Mouse (Mus musculus): ENCODE measurements around the gene Tbr1. TPM values are rescaled to one million over a fixed set of nuclear protein-coding genes. Genes with fewer than 3 reads are reported as not detected.
A peak's percentile ranks its signal among the peaks of the same experiment; 100 is the strongest.

The Tbr1 gene
- polyA plus RNA-seq, 1 experiment from 2014 or later = 0.04 TPM

DNA sequence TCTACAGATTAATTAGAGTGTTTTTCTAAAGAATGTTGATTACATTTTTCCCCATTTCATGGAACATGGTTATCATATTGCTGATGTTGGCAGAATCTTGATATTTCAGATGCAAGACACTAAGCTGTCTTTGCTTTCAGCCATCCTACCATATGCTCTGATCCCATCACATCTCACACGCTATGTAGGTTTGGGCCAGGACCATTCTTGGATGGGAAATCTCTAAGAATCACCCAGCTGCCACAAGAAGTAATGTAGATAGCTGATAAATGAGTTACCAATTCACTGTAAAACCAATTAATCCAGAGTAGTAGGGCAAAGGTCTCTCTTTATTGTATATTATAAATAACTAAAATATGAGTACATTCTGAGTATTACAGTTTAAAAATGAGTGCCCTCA, 4.7 kb upstream of the Tbr1 start:
- no peak overlapping the region for H3K4me3 ChIP-seq (ENCODE audit: low read depth, low read length)
- H3K4me2 ChIP-seq (ENCODE audit: low read length) = no peak overlapping the region
- no peak for ATAC-seq (replicated peaks; ENCODE audit: low FRiP score, low TSS enrichment, low read depth)
- H3K27ac ChIP-seq (ENCODE audit: low read depth) = no peak overlapping the region
- WGBS = 91% methylated on average over 1 of the region's 1 CpGs
- 0 out of 2 replicates have a peak, but pooled peaks cover 2% of the 10 kb centered on the region for H3K4me1 ChIP-seq (replicated peaks; ENCODE audit: control insufficient read depth, insufficient read depth, low read length)
- no peak for DNase-seq (ENCODE audit: low spot score)
- peaks cover 20% of the 10 kb centered on the region for H3K27me3 ChIP-seq (replicated peaks; ENCODE audit: control insufficient read depth, insufficient read depth, low read length)
- H3K36me3 ChIP-seq (ENCODE audit: control insufficient read depth, insufficient read depth, low read length) = peaks cover 11% of the 10 kb centered on the region; the same call in 1 of the 2 replicates
- no peaks in the 10 kb centered on the region for H3K9me3 ChIP-seq (ENCODE audit: control insufficient read depth, low read length)
- no peak overlapping the region for H3K9ac ChIP-seq (ENCODE audit: low read length)

DNA sequence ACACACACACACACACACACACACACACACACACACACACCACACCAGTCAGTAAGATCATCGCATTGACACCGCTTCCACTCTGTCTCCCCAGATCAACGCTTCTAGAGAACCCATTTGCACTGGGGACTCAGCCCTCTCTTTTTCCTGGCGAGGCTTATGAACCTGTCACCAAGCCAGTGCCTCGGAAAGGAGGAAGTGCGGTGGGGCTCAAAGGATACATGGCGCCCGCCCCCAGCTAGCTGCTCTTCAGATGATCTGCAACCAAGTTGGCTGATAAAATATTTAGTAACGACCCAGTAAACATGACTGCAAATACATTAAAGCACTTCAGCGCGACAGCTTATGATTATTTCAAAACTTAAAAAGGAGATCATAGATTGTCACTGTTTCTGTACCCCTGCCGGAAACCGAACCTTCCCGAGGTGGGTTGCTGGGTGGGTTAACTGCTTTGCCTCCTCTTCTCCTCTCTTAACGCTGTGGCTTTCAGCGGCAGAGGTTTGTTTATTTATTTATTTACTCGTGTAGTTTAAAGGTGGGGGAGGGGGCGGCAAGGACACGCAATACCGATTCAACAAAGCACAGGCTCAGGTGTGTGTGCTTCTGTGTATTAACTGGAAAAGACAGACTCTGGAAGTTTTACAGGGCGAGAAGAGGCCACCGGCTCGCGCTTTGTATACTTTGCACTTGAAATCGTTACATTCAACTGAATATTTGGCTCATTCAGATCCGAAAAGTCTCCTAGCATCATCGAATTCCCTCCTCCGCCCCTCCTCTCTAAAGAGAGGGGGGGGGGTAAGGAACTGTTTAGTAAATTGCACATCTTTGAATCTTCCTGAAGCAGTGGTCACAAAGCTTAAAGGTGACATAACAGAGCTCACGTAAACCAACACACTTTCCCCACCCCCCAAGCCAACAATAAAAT, 975 bp downstream of the Tbr1 start:
- ATAC-seq (replicated peaks; ENCODE audit: low FRiP score, low TSS enrichment, low read depth) = no peak
- Histone ChIP-seq H3K36me3 (ENCODE audit: control insufficient read depth, insufficient read depth, low read length) (peaks cover 7% of the 10 kb centered on the region; the same call in 1 of the 2 replicates), H3K9ac (ENCODE audit: low read length) (no peak overlapping the region), H3K4me3 (ENCODE audit: low read depth, low read length) (no peak overlapping the region), H3K4me1 (replicated peaks; ENCODE audit: control insufficient read depth, insufficient read depth, low read length) (0 out of 2 replicates have a peak, but pooled peaks cover 2% of the 10 kb centered on the region), H3K4me2 (ENCODE audit: low read length) (no peak overlapping the region), H3K9me3 (ENCODE audit: control insufficient read depth, low read length) (no peaks in the 10 kb centered on the region), H3K27me3 (replicated peaks; ENCODE audit: control insufficient read depth, insufficient read depth, low read length) (peaks cover 76% of the 10 kb centered on the region), H3K27ac (ENCODE audit: low read depth) (no peak overlapping the region)
- peak; percentile 67 for DNase-seq (ENCODE audit: low spot score)
- 2% methylated on average over 29 of the region's 29 CpGs for WGBS

DNA sequence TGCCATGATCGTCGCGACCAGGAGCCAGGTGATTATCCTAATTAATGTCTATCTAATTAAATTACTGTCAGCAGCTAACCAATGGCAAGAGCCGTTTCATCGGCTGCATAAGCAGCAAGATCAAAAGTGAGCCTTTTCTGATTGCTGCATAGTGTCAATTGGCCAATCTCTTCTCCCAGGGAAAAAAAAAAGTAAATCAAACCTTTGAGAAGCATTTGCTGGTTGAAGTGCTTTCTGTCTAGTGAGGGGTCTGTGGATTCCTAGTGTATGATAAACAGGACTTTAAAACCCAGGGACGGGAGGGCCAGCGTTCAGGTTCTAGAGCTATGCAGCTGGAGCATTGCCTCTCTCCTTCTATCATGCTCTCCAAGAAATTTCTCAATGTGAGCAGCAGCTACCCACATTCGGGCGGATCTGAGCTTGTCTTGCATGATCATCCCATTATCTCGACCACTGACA, 1.7 kb downstream of the Tbr1 start:
- no peak for DNase-seq (ENCODE audit: low spot score)

DNA sequence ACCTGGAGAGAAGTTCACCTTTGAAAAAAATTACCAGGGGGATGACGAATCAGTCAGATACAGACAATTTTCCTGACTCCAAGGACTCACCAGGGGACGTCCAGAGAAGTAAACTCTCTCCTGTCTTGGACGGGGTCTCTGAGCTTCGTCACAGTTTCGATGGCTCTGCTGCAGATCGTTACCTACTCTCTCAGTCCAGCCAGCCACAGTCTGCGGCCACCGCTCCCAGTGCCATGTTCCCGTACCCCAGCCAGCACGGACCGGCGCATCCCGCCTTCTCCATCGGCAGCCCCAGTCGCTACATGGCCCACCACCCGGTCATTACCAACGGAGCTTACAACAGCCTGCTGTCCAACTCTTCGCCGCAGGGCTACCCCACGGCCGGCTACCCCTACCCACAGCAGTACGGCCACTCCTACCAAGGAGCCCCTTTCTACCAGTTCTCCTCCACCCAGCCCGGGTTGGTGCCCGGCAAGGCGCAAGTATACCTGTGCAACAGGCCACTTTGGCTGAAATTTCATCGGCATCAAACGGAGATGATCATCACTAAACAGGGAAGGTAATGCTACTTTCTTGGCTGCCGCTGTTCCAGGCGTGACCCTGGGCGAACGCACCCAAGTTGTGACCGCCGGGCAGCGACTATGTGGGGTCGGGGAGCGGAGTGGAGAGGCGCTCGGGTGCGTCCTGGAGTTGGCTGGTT, 2.3 kb downstream of the Tbr1 start:
- no peak overlapping the region for H3K4me3 ChIP-seq (ENCODE audit: low read depth, low read length)
- WGBS = 1% methylated on average over 39 of the region's 39 CpGs
- H3K9ac ChIP-seq (ENCODE audit: low read length) = no peak overlapping the region
- H3K4me1 ChIP-seq (replicated peaks; ENCODE audit: control insufficient read depth, insufficient read depth, low read length) = 0 out of 2 replicates have a peak, but pooled peaks cover 2% of the 10 kb centered on the region
- peak; percentile 36; the same call in 1 of the 2 replicates for ATAC-seq (replicated peaks; ENCODE audit: low FRiP score, low TSS enrichment, low read depth)
- DNase-seq (ENCODE audit: low spot score) = peak; percentile 83
- no peak overlapping the region for H3K27ac ChIP-seq (ENCODE audit: low read depth)
- peaks cover 4% of the 10 kb centered on the region; the same call in 1 of the 2 replicates for H3K36me3 ChIP-seq (ENCODE audit: control insufficient read depth, insufficient read depth, low read length)
- H3K27me3 ChIP-seq (replicated peaks; ENCODE audit: control insufficient read depth, insufficient read depth, low read length) = peaks cover 89% of the 10 kb centered on the region
- H3K9me3 ChIP-seq (ENCODE audit: control insufficient read depth, low read length) = no peaks in the 10 kb centered on the region
- H3K4me2 ChIP-seq (ENCODE audit: low read length) = no peak overlapping the region

More for the DNA sequence above, 1.7 kb downstream of the Tbr1 start:
- ATAC-seq (replicated peaks; ENCODE audit: low FRiP score, low TSS enrichment, low read depth) = no peak
- H3K27me3 ChIP-seq (replicated peaks; ENCODE audit: control insufficient read depth, insufficient read depth, low read length) = peaks cover 83% of the 10 kb centered on the region
- 0 out of 2 replicates have a peak, but pooled peaks cover 2% of the 10 kb centered on the region for H3K4me1 ChIP-seq (replicated peaks; ENCODE audit: control insufficient read depth, insufficient read depth, low read length)
- no peak overlapping the region for H3K27ac ChIP-seq (ENCODE audit: low read depth)
- no peaks in the 10 kb centered on the region for H3K9me3 ChIP-seq (ENCODE audit: control insufficient read depth, low read length)
- no peak overlapping the region for H3K9ac ChIP-seq (ENCODE audit: low read length)
- no peak overlapping the region for H3K4me3 ChIP-seq (ENCODE audit: low read depth, low read length)
- WGBS = 3% methylated on average over 10 of the region's 10 CpGs
- peaks cover 7% of the 10 kb centered on the region; the same call in 1 of the 2 replicates for H3K36me3 ChIP-seq (ENCODE audit: control insufficient read depth, insufficient read depth, low read length)
- H3K4me2 ChIP-seq (ENCODE audit: low read length) = no peak overlapping the region

DNA sequence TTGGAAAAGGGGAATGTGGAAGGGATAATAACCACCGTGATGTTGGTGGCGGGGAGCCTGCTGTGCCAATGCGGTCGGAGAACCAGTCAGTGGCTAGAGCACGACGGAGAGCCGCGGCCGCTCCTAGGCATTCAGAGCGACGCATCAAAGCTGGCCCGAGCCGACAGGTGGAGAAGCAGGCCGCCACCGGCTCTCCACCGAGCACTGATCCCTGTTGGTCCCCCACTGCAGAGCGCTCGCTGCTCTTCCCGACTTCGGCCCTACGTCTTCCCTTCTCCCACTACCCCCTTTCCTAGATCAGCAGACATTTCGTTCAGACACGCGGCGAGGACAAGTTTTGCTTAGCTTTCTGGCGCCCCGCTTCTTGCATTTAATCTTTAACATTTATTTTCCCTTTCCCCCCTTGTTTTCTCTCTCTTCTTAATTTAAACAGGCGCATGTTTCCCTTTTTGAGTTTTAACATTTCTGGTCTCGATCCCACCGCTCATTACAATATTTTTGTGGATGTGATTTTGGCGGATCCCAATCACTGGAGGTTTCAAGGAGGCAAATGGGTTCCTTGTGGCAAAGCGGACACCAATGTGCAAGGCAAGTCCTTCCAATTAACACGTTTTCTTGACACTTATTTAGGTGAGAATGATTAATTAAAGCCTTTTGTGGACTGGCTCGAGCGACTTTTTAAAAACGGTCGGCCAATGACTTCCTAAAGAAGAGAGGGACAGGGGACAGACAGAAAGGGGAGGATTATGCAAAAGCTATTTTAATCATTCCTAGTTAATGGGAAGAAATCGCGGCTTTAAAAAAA, 3.0 kb downstream of the Tbr1 start:
- Histone ChIP-seq H3K4me3 (ENCODE audit: low read depth, low read length) (peak overlapping the region; percentile 6; the same call in 1 of the 2 replicates), H3K9me3 (ENCODE audit: control insufficient read depth, low read length) (no peaks in the 10 kb centered on the region), H3K9ac (ENCODE audit: low read length) (no peak overlapping the region), H3K27me3 (replicated peaks; ENCODE audit: control insufficient read depth, insufficient read depth, low read length) (peaks cover 97% of the 10 kb centered on the region), H3K36me3 (ENCODE audit: control insufficient read depth, insufficient read depth, low read length) (no peaks in the 10 kb centered on the region), H3K4me2 (ENCODE audit: low read length) (no peak overlapping the region), H3K4me1 (replicated peaks; ENCODE audit: control insufficient read depth, insufficient read depth, low read length) (0 out of 2 replicates have a peak, but pooled peaks cover 2% of the 10 kb centered on the region), H3K27ac (ENCODE audit: low read depth) (no peak overlapping the region)
- WGBS = under 1% methylated on average over 38 of the region's 39 CpGs
- peak; percentile 55 for DNase-seq (ENCODE audit: low spot score)
- ATAC-seq (replicated peaks; ENCODE audit: low FRiP score, low TSS enrichment, low read depth) = 0 out of 2 replicates have a peak, but pooled peaks have one; percentile 20

DNA sequence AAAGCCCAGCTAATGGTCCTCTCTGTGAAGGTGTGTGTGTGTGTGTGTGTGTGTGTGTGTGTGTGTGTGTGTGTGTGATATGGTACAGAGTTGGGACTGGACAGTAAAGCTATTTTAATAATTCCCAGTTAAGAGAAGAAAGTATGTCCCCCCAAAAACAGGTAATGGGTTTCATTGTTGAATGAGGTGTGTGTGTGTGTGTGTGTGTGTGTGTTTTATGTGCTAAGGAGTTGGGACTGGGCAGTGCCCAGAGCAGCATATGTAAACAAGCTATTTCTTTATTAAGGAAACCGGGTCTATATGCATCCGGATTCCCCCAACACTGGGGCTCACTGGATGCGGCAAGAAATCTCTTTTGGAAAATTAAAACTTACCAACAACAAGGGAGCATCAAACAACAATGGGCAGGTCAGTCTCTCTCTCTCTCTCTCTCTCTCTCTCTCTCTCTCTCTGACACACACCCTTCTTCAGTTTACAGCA, 3.7 kb downstream of the Tbr1 start:
- no peaks in the 10 kb centered on the region for H3K36me3 ChIP-seq (ENCODE audit: control insufficient read depth, insufficient read depth, low read length)
- no peak overlapping the region for H3K4me3 ChIP-seq (ENCODE audit: low read depth, low read length)
- H3K9ac ChIP-seq (ENCODE audit: low read length) = no peak overlapping the region
- H3K27ac ChIP-seq (ENCODE audit: low read depth) = no peak overlapping the region
- H3K27me3 ChIP-seq (replicated peaks; ENCODE audit: control insufficient read depth, insufficient read depth, low read length) = peaks cover 100% of the 10 kb centered on the region
- no peak for ATAC-seq (replicated peaks; ENCODE audit: low FRiP score, low TSS enrichment, low read depth)
- no peak overlapping the region for H3K4me2 ChIP-seq (ENCODE audit: low read length)
- H3K4me1 ChIP-seq (replicated peaks; ENCODE audit: control insufficient read depth, insufficient read depth, low read length) = 0 out of 2 replicates have a peak, but pooled peaks cover 2% of the 10 kb centered on the region
- peak; percentile 55 for DNase-seq (ENCODE audit: low spot score)
- 7% methylated on average over 3 of the region's 3 CpGs for WGBS
- H3K9me3 ChIP-seq (ENCODE audit: control insufficient read depth, low read length) = no peaks in the 10 kb centered on the region

DNA sequence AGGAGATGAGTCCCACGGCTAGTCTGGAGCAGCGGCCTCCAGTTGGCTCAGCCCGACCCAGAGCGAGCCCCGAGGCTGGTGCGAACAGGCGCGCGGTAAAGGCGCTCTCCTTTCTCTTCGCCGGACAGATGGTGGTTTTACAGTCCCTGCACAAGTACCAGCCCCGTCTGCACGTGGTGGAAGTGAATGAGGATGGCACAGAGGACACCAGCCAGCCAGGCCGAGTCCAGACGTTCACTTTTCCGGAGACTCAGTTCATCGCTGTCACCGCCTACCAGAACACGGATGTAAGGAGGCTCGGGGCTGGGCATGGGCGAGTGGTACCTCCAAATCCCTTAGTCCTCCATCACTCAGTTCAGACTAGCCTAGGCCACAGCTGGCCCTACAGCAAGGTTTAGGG, 4.4 kb downstream of the Tbr1 start:
- ATAC-seq (replicated peaks; ENCODE audit: low FRiP score, low TSS enrichment, low read depth) = no peak
- Histone ChIP-seq H3K4me1 (replicated peaks; ENCODE audit: control insufficient read depth, insufficient read depth, low read length) (0 out of 2 replicates have a peak, but pooled peaks cover 3% of the 10 kb centered on the region), H3K36me3 (ENCODE audit: control insufficient read depth, insufficient read depth, low read length) (no peaks in the 10 kb centered on the region), H3K9ac (ENCODE audit: low read length) (no peak overlapping the region), H3K4me2 (ENCODE audit: low read length) (no peak overlapping the region), H3K4me3 (ENCODE audit: low read depth, low read length) (no peak overlapping the region), H3K9me3 (ENCODE audit: control insufficient read depth, low read length) (no peaks in the 10 kb centered on the region), H3K27me3 (replicated peaks; ENCODE audit: control insufficient read depth, insufficient read depth, low read length) (peaks cover 100% of the 10 kb centered on the region), H3K27ac (ENCODE audit: low read depth) (no peak overlapping the region)
- under 1% methylated on average over 22 of the region's 22 CpGs for WGBS
- peak; percentile 79 for DNase-seq (ENCODE audit: low spot score)

DNA sequence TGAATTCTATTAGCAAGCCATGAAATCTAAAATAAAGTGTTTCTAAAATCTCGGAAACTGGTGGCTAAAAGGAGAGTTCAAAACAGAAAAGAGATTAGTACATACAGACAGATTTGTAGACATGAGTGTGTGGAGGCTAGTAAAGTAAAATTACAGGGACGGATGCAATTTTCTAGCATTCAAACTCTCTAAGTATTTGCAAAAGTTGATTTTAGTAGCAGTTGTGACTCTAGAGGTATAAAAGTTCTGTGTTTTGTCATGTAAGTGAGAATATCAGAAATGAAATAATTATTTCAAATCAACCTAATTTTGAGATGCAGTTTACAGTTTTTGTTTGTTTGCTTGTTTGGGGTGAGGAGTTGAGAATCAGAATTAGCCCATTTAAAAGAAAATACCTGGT, 5.1 kb downstream of the Tbr1 start:
- Histone ChIP-seq H3K4me1 (replicated peaks; ENCODE audit: control insufficient read depth, insufficient read depth, low read length) (0 out of 2 replicates have a peak, but pooled peaks cover 6% of the 10 kb centered on the region), H3K27me3 (replicated peaks; ENCODE audit: control insufficient read depth, insufficient read depth, low read length) (peaks cover 100% of the 10 kb centered on the region), H3K4me2 (ENCODE audit: low read length) (no peak overlapping the region), H3K9me3 (ENCODE audit: control insufficient read depth, low read length) (no peaks in the 10 kb centered on the region), H3K4me3 (ENCODE audit: low read depth, low read length) (no peak overlapping the region), H3K27ac (ENCODE audit: low read depth) (no peak overlapping the region), H3K9ac (ENCODE audit: low read length) (no peak overlapping the region), H3K36me3 (ENCODE audit: control insufficient read depth, insufficient read depth, low read length) (no peaks in the 10 kb centered on the region)
- no peak for ATAC-seq (replicated peaks; ENCODE audit: low FRiP score, low TSS enrichment, low read depth)
- 26% methylated on average over 2 of the region's 2 CpGs for WGBS
- DNase-seq (ENCODE audit: low spot score) = no peak

All from intestine, embryonic 14.5 days (tissue).